Mouse (Mus musculus) midbrain, embryonic 10.5 days (tissue): ENCODE measurements around the gene Agbl2. TPM values are rescaled to one million over a fixed set of nuclear protein-coding genes. Genes with fewer than 3 reads are reported as not detected.

ENCODE experiments used
- DNase-seq: peaks from one replicate; pipeline ENCODE4 v3.0.0-alpha.2; 2017; ENCODE audit warnings: low spot score
- H3K27ac ChIP-seq: fragments of 300-500 bp; sonication (generic); replicated peaks from 2 replicates; pipeline ENCODE4 v1.5.1; 2016; ENCODE audit warnings: mild to moderate bottlenecking
- H3K27me3 ChIP-seq: fragments of 300-500 bp; sonication (generic); 2 replicates; pipeline ENCODE4 v1.6.1; 2016; ENCODE audit warnings: low read depth, mild to moderate bottlenecking; ENCODE audit not compliant: poor library complexity, severe bottlenecking
- H3K36me3 ChIP-seq: fragments of 300-500 bp; sonication (generic); 2 replicates; pipeline ENCODE4 v1.6.1; 2016; ENCODE audit warnings: mild to moderate bottlenecking, moderate library complexity
- H3K4me1 ChIP-seq: fragments of 300-500 bp; sonication (generic); 2 replicates; pipeline ENCODE4 v1.6.1; 2016
- H3K4me3 ChIP-seq: fragments of 300-500 bp; sonication (generic); 2 replicates; pipeline ENCODE4 v1.5.1; 2016; ENCODE audit warnings: mild to moderate bottlenecking, moderate library complexity
- H3K9me3 ChIP-seq: fragments of 300-500 bp; sonication (generic); replicated peaks from 2 replicates; pipeline ENCODE4 v1.6.1; 2016; ENCODE audit warnings: mild to moderate bottlenecking
- WGBS: fragments of 180-500 bp; shearing (Covaris S2); methylation state at CpG from one replicate; pipeline ENCODE4 v1.1.7; 2016; 5-methylcytosine and 5-hydroxymethylcytosine counted together
- polyA plus RNA-seq: library from polyadenylated mRNA; unstranded; fragments of >200 nt; fragmentation: Nextera tagmentation; extraction: Ambion mirVana; gene quantifications from 2 replicates; pipeline ENCODE4 v1.2.1, GENCODE M21; 2016

Gene Agbl2
- polyA plus RNA-seq, 1 experiment from 2014 or later, result 0.47 TPM

- H3K4me3 ChIP-seq, result peak overlapping the region; percentile 78
- H3K4me1 ChIP-seq, result peaks cover 24% of the 10 kb centered on the region
- no peaks in the 10 kb centered on the region for H3K9me3 ChIP-seq
- no peaks in the 10 kb centered on the region for H3K27me3 ChIP-seq
- WGBS, result 93% methylated on average over 5 of the region's 5 CpGs
- no peak for DNase-seq
- H3K27ac ChIP-seq, result peak overlapping the region; percentile 95; the same call in 1 of the 2 replicates
- peaks cover 43% of the 10 kb centered on the region for H3K36me3 ChIP-seq
Measured at GRCm38 (mm10) chr2:90848331-90848730, 65.8 kb downstream of the Agbl2 start.

- Histone ChIP-seq H3K27ac (no peak overlapping the region), H3K27me3 (no peaks in the 10 kb centered on the region), H3K4me3 (no peak overlapping the region), H3K4me1 (peaks cover 24% of the 10 kb centered on the region), H3K36me3 (peaks cover 62% of the 10 kb centered on the region), H3K9me3 (no peaks in the 10 kb centered on the region)
- WGBS, result 97% methylated on average over 1 of the region's 1 CpGs
- no peak for DNase-seq
Measured at GRCm38 (mm10) chr2:90850401-90850800, 67.9 kb downstream of the Agbl2 start.

- no peak for DNase-seq
- Histone ChIP-seq H3K36me3 (peaks cover 96% of the 10 kb centered on the region), H3K4me3 (no peak overlapping the region), H3K27me3 (no peaks in the 10 kb centered on the region), H3K4me1 (no peaks in the 10 kb centered on the region), H3K27ac (no peak overlapping the region), H3K9me3 (no peaks in the 10 kb centered on the region)
- 94% methylated on average over 2 of the region's 2 CpGs for WGBS
Measured at GRCm38 (mm10) chr2:90861486-90861885, 79.0 kb downstream of the Agbl2 start.

DNA sequence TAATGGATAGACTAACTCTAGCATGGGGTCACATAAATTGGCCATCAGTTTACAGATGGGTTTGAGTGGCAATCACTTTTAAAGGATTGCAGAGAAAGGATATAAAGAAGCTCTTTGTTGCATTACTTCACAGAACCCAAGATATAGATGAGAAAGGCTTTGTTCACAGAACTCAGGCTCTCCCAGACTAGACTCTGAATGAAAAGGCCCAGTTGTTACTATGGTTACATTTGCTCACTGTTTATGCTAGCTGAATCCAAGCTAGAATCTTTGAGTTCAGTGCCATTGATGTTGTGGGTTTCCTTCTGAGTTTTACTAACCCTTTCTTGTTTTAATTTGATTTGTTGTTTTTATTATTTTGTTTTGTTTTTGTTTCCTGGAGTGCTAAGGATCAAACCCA, 81.7 kb downstream of the Agbl2 start:
- no peak for DNase-seq
- Histone ChIP-seq H3K36me3 (peaks cover 92% of the 10 kb centered on the region), H3K27me3 (no peaks in the 10 kb centered on the region), H3K4me3 (no peak overlapping the region), H3K27ac (no peak overlapping the region), H3K9me3 (no peaks in the 10 kb centered on the region), H3K4me1 (no peaks in the 10 kb centered on the region)

- Histone ChIP-seq H3K4me3 (no peak overlapping the region), H3K27ac (no peak overlapping the region), H3K9me3 (no peaks in the 10 kb centered on the region), H3K36me3 (peaks cover 68% of the 10 kb centered on the region), H3K27me3 (no peaks in the 10 kb centered on the region), H3K4me1 (no peaks in the 10 kb centered on the region)
- WGBS, result 46% methylated on average over 3 of the region's 3 CpGs
- peak; percentile 75 for DNase-seq
Measured at GRCm38 (mm10) chr2:90866524-90866923, 84.0 kb downstream of the Agbl2 start.

- no peak overlapping the region for H3K4me3 ChIP-seq
- no peaks in the 10 kb centered on the region for H3K4me1 ChIP-seq
- WGBS, result 66% methylated on average over 4 of the region's 4 CpGs
- peaks cover 32% of the 10 kb centered on the region for H3K36me3 ChIP-seq
- H3K9me3 ChIP-seq, result no peaks in the 10 kb centered on the region
- no peak for DNase-seq
- no peaks in the 10 kb centered on the region for H3K27me3 ChIP-seq
- H3K27ac ChIP-seq, result 0 out of 2 replicates have a peak overlapping the region, but pooled peaks have one; percentile 9
Measured at GRCm38 (mm10) chr2:90870136-90870601, 87.6 kb downstream of the Agbl2 start.

DNA sequence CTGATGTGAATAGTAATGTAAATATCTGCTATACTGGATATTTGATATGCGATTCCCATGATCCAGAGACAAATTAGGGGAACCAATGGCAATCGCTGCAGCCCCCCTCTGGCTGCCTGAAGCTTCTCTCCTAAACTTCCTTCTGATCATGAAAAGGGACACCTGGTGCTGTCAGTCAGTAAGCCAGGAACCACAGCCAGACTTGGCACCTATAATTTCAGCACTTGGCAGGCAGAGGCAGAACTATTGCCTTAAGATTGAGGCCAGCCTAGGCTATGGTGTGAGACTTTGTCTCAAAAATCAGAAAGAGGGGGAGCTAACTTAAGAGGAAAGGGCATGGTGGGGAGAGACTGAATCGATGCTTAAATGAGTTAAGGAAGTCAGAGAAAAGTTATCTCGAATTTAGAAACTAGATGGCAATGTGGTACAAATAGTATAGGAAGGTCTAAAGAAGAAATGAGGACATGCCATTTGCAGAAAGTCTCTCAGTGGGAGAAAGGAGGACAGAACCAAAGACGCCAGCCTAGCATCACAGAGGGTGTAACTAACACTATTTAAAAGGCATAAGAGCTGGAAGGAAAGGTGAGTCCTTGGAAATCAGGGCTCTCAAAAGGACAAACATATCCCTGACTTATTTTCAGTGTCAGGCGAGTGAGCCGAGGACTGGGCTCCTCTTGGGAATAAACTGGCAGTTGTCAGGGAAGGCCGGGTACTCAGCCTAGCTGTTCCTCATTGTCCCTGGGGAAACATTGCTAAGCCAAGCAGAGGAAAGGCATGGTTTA, 88.8 kb downstream of the Agbl2 start:
- Histone ChIP-seq H3K27ac (no peak overlapping the region), H3K27me3 (no peaks in the 10 kb centered on the region), H3K4me3 (no peak overlapping the region), H3K36me3 (peaks cover 21% of the 10 kb centered on the region), H3K9me3 (no peaks in the 10 kb centered on the region), H3K4me1 (no peaks in the 10 kb centered on the region)
- WGBS, result 76% methylated on average over 8 of the region's 8 CpGs
- DNase-seq, result no peak

GRCm38 (mm10) chr2:90874025-90874424, 91.5 kb downstream of the Agbl2 start:
- Histone ChIP-seq H3K27ac (no peak overlapping the region), H3K4me1 (peaks cover under 1% of the 10 kb centered on the region), H3K36me3 (no peaks in the 10 kb centered on the region), H3K4me3 (no peak overlapping the region), H3K9me3 (no peaks in the 10 kb centered on the region), H3K27me3 (0 out of 2 replicates have a peak, but pooled peaks cover 1% of the 10 kb centered on the region)
- DNase-seq, result no peak
- WGBS, result 83% methylated on average over 1 of the region's 1 CpGs

GRCm38 (mm10) chr2:90875239-90875638, 92.7 kb downstream of the Agbl2 start:
- H3K4me1 ChIP-seq, result peaks cover 13% of the 10 kb centered on the region
- 83% methylated on average over 2 of the region's 2 CpGs for WGBS
- H3K36me3 ChIP-seq, result no peaks in the 10 kb centered on the region
- no peak overlapping the region for H3K4me3 ChIP-seq
- DNase-seq, result no peak
- H3K27ac ChIP-seq, result no peak overlapping the region
- H3K27me3 ChIP-seq, result peaks cover 13% of the 10 kb centered on the region; the same call in 1 of the 2 replicates
- H3K9me3 ChIP-seq, result no peaks in the 10 kb centered on the region

DNA sequence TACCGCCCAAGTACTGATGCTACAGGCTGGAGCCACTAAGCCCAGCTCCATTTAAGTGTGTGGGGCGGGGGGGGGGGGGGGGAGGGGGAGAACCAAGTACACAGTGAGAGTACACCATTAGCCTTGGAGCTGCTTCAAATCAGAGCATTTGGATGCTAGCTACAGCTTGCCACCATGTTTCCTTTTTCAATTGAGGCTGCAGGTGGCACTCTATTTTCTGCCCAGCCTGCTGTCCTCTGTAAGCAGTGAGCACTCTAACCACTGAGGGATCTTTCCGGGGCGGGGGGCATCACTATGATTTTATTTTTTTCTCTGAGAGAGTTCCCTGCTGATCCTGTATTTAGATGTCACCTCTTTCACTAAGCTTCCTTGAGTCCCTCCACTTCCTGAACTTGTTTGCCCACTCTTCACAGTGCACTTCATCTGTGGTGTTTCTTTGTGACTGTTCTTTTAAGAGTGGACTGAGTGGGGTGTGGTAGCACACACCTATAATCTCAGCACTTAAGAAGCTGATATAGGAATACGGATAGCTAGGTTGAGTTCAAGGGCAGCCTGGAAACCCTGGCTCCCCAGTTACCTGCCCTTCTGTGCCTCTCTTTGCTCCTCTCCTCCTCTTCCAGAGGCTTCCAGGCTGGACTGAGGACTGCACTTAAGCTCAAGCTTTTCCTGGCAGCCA, 95.2 kb downstream of the Agbl2 start:
- H3K27me3 ChIP-seq, result peaks cover 22% of the 10 kb centered on the region; the same call in 1 of the 2 replicates
- WGBS, result 64% methylated on average over 5 of the region's 5 CpGs
- no peak for DNase-seq
- H3K4me3 ChIP-seq, result no peak overlapping the region
- no peaks in the 10 kb centered on the region for H3K36me3 ChIP-seq
- H3K9me3 ChIP-seq, result no peaks in the 10 kb centered on the region
- no peak overlapping the region for H3K27ac ChIP-seq
- peaks cover 16% of the 10 kb centered on the region for H3K4me1 ChIP-seq

GRCm38 (mm10) chr2:90879419-90879818, 96.9 kb downstream of the Agbl2 start:
- H3K36me3 ChIP-seq, result no peaks in the 10 kb centered on the region
- H3K4me3 ChIP-seq, result no peak overlapping the region
- H3K27me3 ChIP-seq, result peaks cover 36% of the 10 kb centered on the region
- H3K4me1 ChIP-seq, result peaks cover 16% of the 10 kb centered on the region
- DNase-seq, result no peak
- no peaks in the 10 kb centered on the region; the same call in 1 of the 2 replicates for H3K9me3 ChIP-seq
- H3K27ac ChIP-seq, result no peak overlapping the region

DNA sequence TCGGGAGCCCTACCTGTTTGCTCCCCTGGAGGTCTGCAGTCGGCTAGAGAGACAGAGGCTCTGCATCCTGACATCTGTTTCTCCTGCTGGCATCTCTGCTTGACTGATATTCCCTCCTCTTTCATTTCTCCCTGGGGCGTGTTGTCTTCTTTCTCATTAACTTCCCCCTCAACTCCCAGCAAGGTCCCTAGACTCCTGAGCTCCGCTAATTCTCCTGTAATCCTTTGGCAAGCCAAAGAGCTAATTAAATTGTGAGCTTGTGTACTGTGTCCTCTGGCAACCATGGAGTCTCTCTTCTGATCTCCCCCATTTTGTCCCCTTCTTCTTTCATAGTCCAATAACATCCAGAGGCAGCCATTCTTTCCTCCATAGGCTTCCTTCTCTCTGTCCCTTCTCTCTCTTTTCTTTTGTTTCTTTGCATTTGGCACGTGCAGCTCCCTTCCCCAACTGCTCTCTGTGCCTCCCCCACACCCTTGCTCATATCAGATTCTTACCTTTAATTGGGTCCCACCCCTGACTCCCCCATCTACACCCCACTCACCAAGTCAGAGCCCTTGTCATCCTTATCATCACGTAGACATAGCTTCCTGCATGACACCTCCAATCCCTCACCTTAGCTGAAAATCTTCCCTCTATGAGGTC, 97.7 kb downstream of the Agbl2 start:
- Histone ChIP-seq H3K36me3 (no peaks in the 10 kb centered on the region), H3K4me1 (peaks cover 25% of the 10 kb centered on the region), H3K9me3 (no peaks in the 10 kb centered on the region; the same call in 1 of the 2 replicates), H3K4me3 (no peak overlapping the region), H3K27me3 (peaks cover 44% of the 10 kb centered on the region), H3K27ac (no peak overlapping the region)
- 13% methylated on average over 6 of the region's 6 CpGs for WGBS
- DNase-seq, result no peak
